Mouse (Mus musculus) large intestine, adult 2 months (tissue): Measurements from ENCODE around the gene Zc3h8. TPM values are rescaled to one million over a fixed set of nuclear protein-coding genes. Genes with fewer than 3 reads are reported as not detected.

ENCODE experiments used
- DNase-seq: peaks from one replicate; pipeline ENCODE4 v3.0.0-alpha.2; 2012; ENCODE audit warnings: low read depth, low spot score
- WGBS: fragments of 180-500 bp; shearing (Covaris S2); methylation state at CpG from one replicate; pipeline ENCODE4 v1.1.7; 2018; 5-methylcytosine and 5-hydroxymethylcytosine counted together
- polyA plus RNA-seq: library from polyadenylated mRNA; depleted of rRNA; stranded (reverse); fragments of >200 nt; gene quantifications from 2 replicates; pipeline ENCODE4 v1.2.3, GENCODE M21; 2012; rRNA removed

The Zc3h8 gene
- polyA plus RNA-seq, 1 experiment, result 0.78 TPM

- DNase-seq, result no peak
- WGBS, result 78% methylated on average over 6 of the region's 6 CpGs
Measured at GRCm38 (mm10) chr2:128902843-128903242, 41.0 kb downstream of the Zc3h8 start.

GRCm38 (mm10) chr2:128892180-128892721 lies 51.6 kb downstream of the Zc3h8 start:
- WGBS, result 8% methylated on average over 37 of the region's 37 CpGs
- no peak for DNase-seq

GRCm38 (mm10) chr2:128890661-128891335 lies 53.1 kb downstream of the Zc3h8 start:
- DNase-seq, result no peak
- 97% methylated on average over 4 of the region's 4 CpGs for WGBS

- 55% methylated on average over 6 of the region's 6 CpGs for WGBS
- DNase-seq, result no peak
Measured at GRCm38 (mm10) chr2:128887866-128888550, 55.9 kb downstream of the Zc3h8 start.

- WGBS, result 83% methylated on average over 8 of the region's 8 CpGs
- DNase-seq, result no peak
Measured at GRCm38 (mm10) chr2:128885225-128885811, 58.6 kb downstream of the Zc3h8 start.

- no peak for DNase-seq
Measured at GRCm38 (mm10) chr2:128881236-128881635, 62.6 kb downstream of the Zc3h8 start.

More at GRCm38 (mm10) chr2:128881236-128881635, 62.6 kb downstream of the Zc3h8 start:
- WGBS, result 57% methylated on average over 4 of the region's 4 CpGs

Other genes with a start within 250 kb of the Zc3h8 start
- gene Mertk, start 245.1 kb downstream of the Zc3h8 start, polyA plus RNA-seq, result 6.5 and 15.0 TPM in 2 replicates
- 15.4 and 21.5 TPM in 2 replicates for gene Tmem87b, start 126.0 kb downstream of the Zc3h8 start, polyA plus RNA-seq
- 3.0 and 3.6 TPM in 2 replicates for gene Fbln7, start 81.1 kb downstream of the Zc3h8 start, polyA plus RNA-seq
- gene Zc3h6, start 23.3 kb upstream of the Zc3h8 start, polyA plus RNA-seq, result 0.52 and 0.88 TPM in 2 replicates
- gene Gm10762, start 23.6 kb upstream of the Zc3h8 start, polyA plus RNA-seq, result 1.3 and 1.8 TPM in 2 replicates
- gene Vinac1, start 104.1 kb upstream of the Zc3h8 start, polyA plus RNA-seq, result 0.03 and 0.07 TPM in 2 replicates
- gene Ttl, start 121.9 kb upstream of the Zc3h8 start, polyA plus RNA-seq, result 2.0 and 2.5 TPM in 2 replicates
- gene Polr1b, start 156.9 kb upstream of the Zc3h8 start, polyA plus RNA-seq, result 15.9 and 21.0 TPM in 2 replicates
- gene Chchd5, start 185.6 kb upstream of the Zc3h8 start, polyA plus RNA-seq, result 21.6 and 21.7 TPM in 2 replicates